Mouse (Mus musculus) heart, embryonic 12.5 days (tissue): ENCODE data around the gene Taf12. TPM values are rescaled to one million over a fixed set of nuclear protein-coding genes. Genes with fewer than 3 reads are reported as not detected.
"Not testable (repeated sequence)": the region's sequence is repeated elsewhere in the genome, so short reads cannot be mapped to it uniquely, and the experiment has no call there.

Source experiments
- ATAC-seq: fragments of 200-750 bp; cut with Nextera tagmentation; 2 replicates; pipeline ENCODE4 v1.8.0; 2017; ENCODE audit warnings: moderate TSS enrichment, moderate library complexity; ENCODE audit not compliant: insufficient number of reproducible peaks, low FRiP score
- H3K27ac ChIP-seq: fragments of 300-500 bp; sonication (generic); 2 replicates; pipeline ENCODE4 v1.5.1; 2016; ENCODE audit warnings: mild to moderate bottlenecking, moderate library complexity; ENCODE audit not compliant: poor library complexity, severe bottlenecking
- H3K27me3 ChIP-seq: fragments of 300-500 bp; sonication (generic); replicated peaks from 2 replicates; pipeline ENCODE4 v1.6.1; 2016; ENCODE audit warnings: mild to moderate bottlenecking, moderate library complexity
- H3K36me3 ChIP-seq: fragments of 300-500 bp; sonication (generic); 2 replicates; pipeline ENCODE4 v1.6.1; 2016; ENCODE audit warnings: mild to moderate bottlenecking, moderate library complexity
- H3K4me1 ChIP-seq: fragments of 300-500 bp; sonication (generic); replicated peaks from 2 replicates; pipeline ENCODE4 v1.6.1; 2016; ENCODE audit warnings: mild to moderate bottlenecking
- H3K4me2 ChIP-seq: fragments of 300-500 bp; sonication (generic); 2 replicates; pipeline ENCODE4 v1.6.1; 2016; ENCODE audit warnings: mild to moderate bottlenecking, moderate library complexity
- H3K4me3 ChIP-seq: fragments of 300-500 bp; sonication (generic); 2 replicates; pipeline ENCODE4 v1.5.1; 2016; ENCODE audit warnings: mild to moderate bottlenecking
- H3K9ac ChIP-seq: fragments of 300-500 bp; sonication (generic); 2 replicates; pipeline ENCODE4 v1.6.1; 2016; ENCODE audit warnings: mild to moderate bottlenecking, moderate library complexity
- H3K9me3 ChIP-seq: fragments of 300-500 bp; sonication (generic); replicated peaks from 2 replicates; pipeline ENCODE4 v1.6.1; 2016; ENCODE audit warnings: mild to moderate bottlenecking, moderate library complexity
- WGBS: fragments of 180-500 bp; shearing (Covaris S2); methylation state at CpG from one replicate; pipeline ENCODE4 v1.1.7; 2016; 5-methylcytosine and 5-hydroxymethylcytosine counted together
- polyA plus RNA-seq: library from polyadenylated mRNA; unstranded; fragments of >200 nt; fragmentation: Nextera tagmentation; extraction: Ambion mirVana; gene quantifications from 2 replicates; pipeline ENCODE4 v1.2.1, GENCODE M21; 2016

Gene Taf12
- polyA plus RNA-seq, 1 experiment from 2014 or later: 34.7 TPM

GRCm38 (mm10) chr4:132273166-132273565 lies 1.0 kb upstream of the Taf12 start:
- Histone ChIP-seq H3K9ac (no peak overlapping the region), H3K4me2 (peak overlapping the region; percentile 88), H3K4me1 (peaks cover 8% of the 10 kb centered on the region; the same call in 1 of the 2 replicates), H3K27me3 (no peaks in the 10 kb centered on the region), H3K9me3 (no peaks in the 10 kb centered on the region), H3K27ac (no peak overlapping the region), H3K36me3 (no peaks in the 10 kb centered on the region), H3K4me3 (no peak overlapping the region)
- no peak for ATAC-seq
- WGBS: 55% methylated on average over 2 of the region's 2 CpGs

GRCm38 (mm10) chr4:132275949-132276348 lies 1.8 kb downstream of the Taf12 start:
- Histone ChIP-seq H3K36me3 (peaks cover 5% of the 10 kb centered on the region; the same call in 1 of the 2 replicates), H3K4me1 (peaks cover 8% of the 10 kb centered on the region; the same call in 1 of the 2 replicates), H3K9ac (peak overlapping the region; percentile 46; the same call in 1 of the 2 replicates), H3K27me3 (no peaks in the 10 kb centered on the region), H3K27ac (no peak overlapping the region), H3K4me3 (no peak overlapping the region), H3K4me2 (peak overlapping the region; percentile 42), H3K9me3 (no peaks in the 10 kb centered on the region)
- 81% methylated on average over 3 of the region's 3 CpGs for WGBS
- no peak for ATAC-seq

GRCm38 (mm10) chr4:132288840-132289239 lies 14.7 kb downstream of the Taf12 start:
- not testable (repeated sequence) for H3K9me3 ChIP-seq, H3K4me2 ChIP-seq, H3K4me1 ChIP-seq, H3K27ac ChIP-seq, ATAC-seq, H3K27me3 ChIP-seq, H3K9ac ChIP-seq, H3K4me3 ChIP-seq
- peaks cover 61% of the 10 kb centered on the region for H3K36me3 ChIP-seq
- WGBS: 72% methylated on average over 5 of the region's 5 CpGs

GRCm38 (mm10) chr4:132291056-132291455 lies 16.9 kb downstream of the Taf12 start:
- no peak overlapping the region for H3K27ac ChIP-seq
- H3K27me3 ChIP-seq: no peaks in the 10 kb centered on the region
- 89% methylated on average over 4 of the region's 4 CpGs for WGBS
- no peaks in the 10 kb centered on the region for H3K4me1 ChIP-seq
- H3K36me3 ChIP-seq: peaks cover 49% of the 10 kb centered on the region
- H3K9me3 ChIP-seq: 0 out of 2 replicates have a peak, but pooled peaks cover 4% of the 10 kb centered on the region
- ATAC-seq: no peak
- H3K4me3 ChIP-seq: no peak overlapping the region
- no peak overlapping the region for H3K9ac ChIP-seq
- no peak overlapping the region for H3K4me2 ChIP-seq

GRCm38 (mm10) chr4:132291624-132292335 lies 17.6 kb downstream of the Taf12 start:
- H3K4me2 ChIP-seq: no peak overlapping the region
- no peaks in the 10 kb centered on the region for H3K4me1 ChIP-seq
- ATAC-seq: no peak
- H3K4me3 ChIP-seq: no peak overlapping the region
- no peak overlapping the region for H3K9ac ChIP-seq
- WGBS: 82% methylated on average over 12 of the region's 12 CpGs
- H3K27ac ChIP-seq: no peak overlapping the region
- H3K9me3 ChIP-seq: 0 out of 2 replicates have a peak, but pooled peaks cover 4% of the 10 kb centered on the region
- no peaks in the 10 kb centered on the region for H3K27me3 ChIP-seq
- peaks cover 43% of the 10 kb centered on the region for H3K36me3 ChIP-seq

- Histone ChIP-seq H3K9me3 (0 out of 2 replicates have a peak, but pooled peaks cover 4% of the 10 kb centered on the region), H3K4me3 (no peak overlapping the region), H3K36me3 (peaks cover 38% of the 10 kb centered on the region), H3K9ac (no peak overlapping the region), H3K4me1 (no peaks in the 10 kb centered on the region), H3K27ac (no peak overlapping the region), H3K4me2 (no peak overlapping the region), H3K27me3 (no peaks in the 10 kb centered on the region)
- no peak for ATAC-seq
- 37% methylated on average over 4 of the region's 4 CpGs for WGBS
Observed at GRCm38 (mm10) chr4:132292988-132293387, 18.8 kb downstream of the Taf12 start.

GRCm38 (mm10) chr4:132293682-132294240 lies 19.6 kb downstream of the Taf12 start:
- Histone ChIP-seq H3K4me1 (no peaks in the 10 kb centered on the region), H3K4me3 (no peak overlapping the region), H3K27me3 (no peaks in the 10 kb centered on the region), H3K36me3 (peaks cover 38% of the 10 kb centered on the region), H3K4me2 (no peak overlapping the region), H3K27ac (no peak overlapping the region), H3K9me3 (0 out of 2 replicates have a peak, but pooled peaks cover 4% of the 10 kb centered on the region), H3K9ac (no peak overlapping the region)
- ATAC-seq: no peak
- 77% methylated on average over 7 of the region's 7 CpGs for whole genome bisulfite sequencing

- H3K9me3 ChIP-seq: 0 out of 2 replicates have a peak, but pooled peaks cover 4% of the 10 kb centered on the region
- no peak for ATAC-seq
- no peak overlapping the region for H3K4me2 ChIP-seq
- no peaks in the 10 kb centered on the region for H3K4me1 ChIP-seq
- H3K27me3 ChIP-seq: no peaks in the 10 kb centered on the region
- no peak overlapping the region for H3K4me3 ChIP-seq
- 47% methylated on average over 8 of the region's 8 CpGs for WGBS
- no peak overlapping the region for H3K9ac ChIP-seq
- H3K36me3 ChIP-seq: peaks cover 25% of the 10 kb centered on the region
- H3K27ac ChIP-seq: no peak overlapping the region
Observed at GRCm38 (mm10) chr4:132295696-132296390, 21.7 kb downstream of the Taf12 start.

GRCm38 (mm10) chr4:132299849-132300248 lies 25.7 kb downstream of the Taf12 start:
- peaks cover 15% of the 10 kb centered on the region for H3K4me1 ChIP-seq
- no peak overlapping the region for H3K27ac ChIP-seq
- H3K27me3 ChIP-seq: no peaks in the 10 kb centered on the region
- H3K4me2 ChIP-seq: no peak overlapping the region
- WGBS: 89% methylated on average over 1 of the region's 1 CpGs
- ATAC-seq: no peak
- H3K4me3 ChIP-seq: no peak overlapping the region
- no peaks in the 10 kb centered on the region for H3K36me3 ChIP-seq
- H3K9ac ChIP-seq: no peak overlapping the region
- H3K9me3 ChIP-seq: no peaks in the 10 kb centered on the region

GRCm38 (mm10) chr4:132301486-132301885 lies 27.3 kb downstream of the Taf12 start:
- no peaks in the 10 kb centered on the region for H3K27me3 ChIP-seq
- peaks cover 15% of the 10 kb centered on the region for H3K4me1 ChIP-seq
- no peaks in the 10 kb centered on the region for H3K36me3 ChIP-seq
- no peak overlapping the region for H3K4me3 ChIP-seq
- H3K4me2 ChIP-seq: no peak overlapping the region
- ATAC-seq: no peak
- no peak overlapping the region for H3K9ac ChIP-seq
- WGBS: 67% methylated on average over 6 of the region's 6 CpGs
- H3K9me3 ChIP-seq: no peaks in the 10 kb centered on the region
- peak overlapping the region; percentile 27; the same call in 1 of the 2 replicates for H3K27ac ChIP-seq
